Mouse (Mus musculus) heart, postnatal 4 days (tissue): ENCODE measurements around the gene Ank2. TPM values are rescaled to one million over a fixed set of nuclear protein-coding genes. Genes with fewer than 3 reads are reported as not detected.

Source experiments
- DNase-seq: peaks from one replicate; pipeline ENCODE4 v3.0.0; 2021
- total RNA-seq, 2 experiments: library from RNA; stranded (reverse); gene quantifications; 2 replicates each; pipeline ENCODE4 v1.2.3; 2021

The Ank2 gene
- total RNA-seq, 2 experiments from 2014 or later, result 223 to 230 TPM

DNA sequence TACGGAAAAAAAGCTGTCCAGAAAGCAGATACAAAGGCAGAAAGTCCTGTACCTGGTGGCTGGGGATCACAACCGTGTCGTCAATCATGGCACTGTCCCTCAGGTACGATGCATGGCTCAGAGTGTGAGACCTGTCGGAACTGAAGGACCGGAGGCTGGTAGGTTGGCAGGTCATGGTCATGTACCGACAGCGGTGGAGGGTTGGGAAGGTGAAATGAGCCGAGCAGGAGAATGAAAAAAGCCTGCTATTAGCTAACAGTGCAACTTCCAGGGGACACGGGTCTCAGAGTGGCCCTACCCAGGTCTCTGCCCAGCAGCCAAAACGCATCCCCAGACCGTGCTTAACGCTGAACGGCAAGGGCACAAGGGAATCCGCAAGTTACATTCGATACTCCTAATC lies 522.4 kb downstream of the Ank2 start:
- no peak for DNase-seq

DNA sequence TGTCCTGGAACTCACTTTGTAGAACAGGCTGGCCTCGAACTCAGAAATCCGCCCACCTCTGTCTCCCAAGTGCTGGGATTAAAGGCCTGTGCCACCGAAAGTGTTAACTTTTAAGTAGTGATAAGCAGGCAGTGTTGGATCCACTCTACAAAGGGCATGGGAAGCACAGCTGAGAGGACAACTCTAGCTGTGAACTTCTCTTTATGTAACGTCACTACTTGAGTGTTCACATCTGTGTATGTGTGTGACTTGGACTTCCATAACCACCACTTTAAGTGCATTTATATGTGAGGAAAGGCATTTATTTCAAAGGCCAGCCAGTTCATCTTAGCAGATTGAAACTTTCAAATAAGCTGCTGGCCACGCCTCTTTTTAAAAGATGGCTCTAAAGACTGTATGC lies 523.7 kb downstream of the Ank2 start:
- no peak for DNase-seq

DNA sequence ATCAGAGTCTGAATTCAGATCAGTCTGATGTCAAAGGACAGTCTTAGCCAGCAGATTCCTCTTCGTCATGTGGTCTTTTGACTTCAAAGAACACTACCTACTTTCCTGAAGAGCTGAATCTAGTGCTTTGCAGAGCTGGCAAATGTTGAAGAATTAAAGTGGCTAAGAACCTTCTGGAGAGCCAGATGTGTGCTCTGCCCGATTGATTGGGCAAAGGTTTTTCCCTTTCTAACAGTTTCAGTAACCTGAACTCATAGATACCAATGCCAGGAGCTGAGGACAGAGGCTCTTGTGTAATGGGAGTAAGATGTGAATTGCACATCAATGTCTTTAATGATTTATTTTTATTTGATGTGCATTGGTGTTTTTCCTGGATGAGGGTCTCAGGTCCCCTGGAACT lies 525.6 kb downstream of the Ank2 start:
- DNase-seq, result no peak

DNA sequence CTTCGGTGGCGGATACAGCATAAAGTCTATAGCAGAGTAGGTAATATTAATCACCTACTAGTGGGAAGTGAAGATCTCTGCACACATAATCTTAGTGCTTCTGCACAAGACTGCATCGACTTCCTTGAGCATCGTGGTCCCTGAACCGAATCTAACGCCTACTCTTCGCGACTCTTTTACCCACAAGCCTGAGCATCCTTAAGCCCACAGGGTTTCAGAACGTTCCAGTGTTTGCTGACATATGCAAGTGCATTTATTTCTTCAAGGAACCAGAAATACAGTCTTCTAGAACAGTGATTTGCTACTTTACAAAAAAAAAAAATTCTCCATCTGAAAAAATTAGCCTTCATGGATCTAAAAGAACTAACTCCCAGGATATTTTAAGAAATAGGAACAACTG lies 527.6 kb downstream of the Ank2 start:
- DNase-seq, result no peak

DNA sequence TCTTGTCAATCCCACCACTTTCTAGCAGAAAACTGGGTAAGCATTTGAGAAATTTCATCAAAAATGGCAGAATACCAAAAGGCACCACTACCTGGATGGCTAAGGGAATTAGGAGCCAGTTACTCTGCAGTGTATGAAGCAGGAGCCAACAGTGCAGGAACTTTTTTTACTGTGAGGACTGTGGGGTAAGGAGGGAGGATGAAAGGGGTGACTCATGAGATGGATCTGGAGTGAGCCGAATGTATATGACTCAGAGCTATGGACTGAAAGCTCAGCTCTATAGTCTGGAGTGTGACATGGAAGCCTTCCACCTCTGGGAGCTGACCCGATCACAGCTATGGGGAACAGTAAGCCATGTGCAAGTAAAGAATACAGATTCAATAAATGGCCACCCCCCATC lies 530.4 kb downstream of the Ank2 start:
- no peak for DNase-seq

DNA sequence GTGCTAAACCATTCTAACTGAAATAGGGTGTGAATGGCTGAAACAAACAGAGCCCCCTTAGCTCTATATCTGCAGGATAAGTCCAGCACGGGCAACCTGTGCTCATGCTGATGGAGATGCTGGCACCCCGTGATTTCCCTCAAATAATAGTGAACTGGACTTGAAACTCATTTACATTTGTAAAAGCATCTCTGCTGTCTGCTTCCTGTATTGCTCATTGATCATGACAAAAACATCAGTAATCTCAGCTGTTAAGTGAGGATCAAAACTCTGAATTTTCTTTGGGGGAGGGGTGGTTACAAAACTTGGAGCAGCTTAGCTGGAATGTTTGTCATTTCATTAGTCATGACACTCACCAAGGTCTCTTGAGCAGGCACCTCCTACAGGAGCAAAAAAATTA lies 533.4 kb downstream of the Ank2 start:
- DNase-seq, result no peak

DNA sequence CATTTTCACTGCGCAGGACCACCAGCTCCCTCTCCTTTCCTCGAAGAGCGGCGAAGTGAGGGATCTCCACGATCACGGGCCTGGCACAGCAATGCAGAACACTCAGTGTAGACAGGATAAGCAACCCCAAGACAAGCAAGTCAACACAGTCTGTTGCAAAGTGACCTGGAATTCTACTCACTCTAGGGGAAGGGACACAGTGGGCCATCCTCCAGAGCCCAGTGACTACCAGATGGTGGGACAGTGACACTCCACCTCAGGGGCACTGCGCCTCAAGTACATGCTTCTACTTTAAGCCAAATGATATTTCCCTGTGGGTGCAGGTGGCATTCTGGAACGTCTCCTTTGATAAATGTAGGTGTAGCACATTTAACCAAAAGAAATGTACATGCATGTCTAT lies 536.8 kb downstream of the Ank2 start:
- no peak for DNase-seq

DNA sequence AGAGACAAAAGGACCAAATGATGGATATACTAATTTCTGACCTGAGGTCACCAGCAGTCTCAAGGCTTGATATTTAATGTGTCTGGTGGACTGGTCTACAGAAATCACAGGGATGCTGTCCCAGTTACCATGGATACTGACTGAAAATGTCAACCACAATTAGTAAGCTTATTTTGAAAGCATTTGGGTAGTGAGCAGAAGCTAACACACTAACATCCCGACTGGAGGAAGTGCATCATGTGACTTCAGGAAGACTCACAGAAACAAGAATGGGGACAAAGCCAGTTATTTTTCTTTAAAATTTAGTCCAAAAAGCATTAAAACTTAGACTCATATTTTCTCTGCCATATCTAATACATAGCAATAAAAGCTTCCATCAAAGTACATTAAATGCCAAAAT lies 546.5 kb downstream of the Ank2 start:
- no peak for DNase-seq

DNA sequence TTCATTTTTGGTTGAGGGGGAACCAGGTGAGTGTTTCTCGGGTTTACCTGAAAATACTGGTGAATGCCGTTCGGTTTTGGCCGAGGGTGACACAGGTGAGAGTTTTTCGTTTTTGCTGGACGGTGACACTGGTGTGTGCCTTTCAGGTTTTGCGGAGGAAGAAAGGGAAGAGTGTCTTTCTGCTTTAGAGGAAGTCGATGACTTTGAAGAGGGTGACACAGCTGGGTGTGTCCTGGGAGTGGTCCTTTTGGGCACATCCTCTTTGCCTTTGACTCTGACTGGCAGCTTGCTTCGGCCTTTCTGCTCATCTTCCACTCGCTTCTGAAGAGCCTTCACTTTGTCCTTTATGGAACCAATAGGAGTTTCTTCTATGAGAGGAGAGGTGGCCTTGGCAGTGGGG lies 552.6 kb downstream of the Ank2 start:
- DNase-seq, result no peak

DNA sequence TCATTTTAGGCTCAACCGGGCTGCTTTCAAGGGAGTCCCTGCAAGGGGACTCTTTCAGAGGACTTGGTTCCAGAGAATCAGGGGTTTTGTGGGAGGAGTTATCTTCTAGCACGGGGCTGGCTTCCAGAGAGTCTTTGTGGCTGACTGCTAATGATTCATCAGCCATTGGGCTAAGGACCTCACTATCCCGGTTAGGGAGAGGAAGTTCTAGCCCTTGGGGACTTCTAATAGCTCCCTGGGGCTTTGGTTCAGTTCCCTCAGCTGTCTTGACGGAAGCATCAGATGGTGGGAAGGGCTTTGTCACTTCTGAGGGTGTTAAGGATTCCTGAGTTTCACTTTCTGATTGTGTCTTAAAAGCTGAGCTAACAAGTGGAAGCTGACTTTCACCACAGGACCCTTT lies 554.3 kb downstream of the Ank2 start:
- peak; percentile 20 for DNase-seq

DNA sequence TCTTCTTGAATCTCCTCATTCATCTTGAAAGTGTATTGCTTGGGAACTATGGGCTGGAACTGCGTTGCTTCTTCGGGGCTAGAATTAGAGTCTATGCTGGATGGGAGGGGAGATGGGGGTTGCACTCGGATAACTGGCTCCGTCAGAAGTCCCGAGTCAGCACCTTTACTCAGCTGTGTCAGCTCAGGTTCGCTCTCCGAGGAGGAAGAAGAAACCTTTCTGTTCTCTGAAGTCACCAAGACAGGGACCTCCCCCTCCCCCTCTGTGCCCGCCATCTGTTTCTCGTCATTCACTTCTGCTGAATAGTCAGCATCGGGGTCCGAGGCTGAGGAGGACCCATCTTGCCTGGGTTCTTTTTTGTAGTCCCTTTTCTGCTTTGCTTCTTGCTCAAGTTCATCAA lies 555.1 kb downstream of the Ank2 start:
- no peak for DNase-seq

DNA sequence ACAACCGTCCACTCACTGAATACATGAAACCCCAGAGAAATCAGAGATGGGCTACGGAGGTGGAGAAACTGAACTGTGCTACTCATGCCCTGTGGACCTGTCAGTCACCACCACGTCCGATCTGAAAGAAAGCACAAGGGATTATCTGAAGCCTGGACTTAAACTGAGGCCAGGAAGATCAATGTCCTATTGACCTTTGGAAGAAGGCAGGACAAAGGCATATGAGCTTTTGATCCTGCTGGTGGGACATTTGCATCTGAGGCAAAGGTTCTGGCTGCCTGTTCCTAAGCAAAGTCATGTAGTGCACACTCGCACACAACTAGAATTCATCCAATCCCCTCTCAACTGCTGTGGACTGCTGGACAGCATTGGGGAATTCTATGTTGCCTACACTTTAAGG lies 558.7 kb downstream of the Ank2 start:
- DNase-seq, result no peak

DNA sequence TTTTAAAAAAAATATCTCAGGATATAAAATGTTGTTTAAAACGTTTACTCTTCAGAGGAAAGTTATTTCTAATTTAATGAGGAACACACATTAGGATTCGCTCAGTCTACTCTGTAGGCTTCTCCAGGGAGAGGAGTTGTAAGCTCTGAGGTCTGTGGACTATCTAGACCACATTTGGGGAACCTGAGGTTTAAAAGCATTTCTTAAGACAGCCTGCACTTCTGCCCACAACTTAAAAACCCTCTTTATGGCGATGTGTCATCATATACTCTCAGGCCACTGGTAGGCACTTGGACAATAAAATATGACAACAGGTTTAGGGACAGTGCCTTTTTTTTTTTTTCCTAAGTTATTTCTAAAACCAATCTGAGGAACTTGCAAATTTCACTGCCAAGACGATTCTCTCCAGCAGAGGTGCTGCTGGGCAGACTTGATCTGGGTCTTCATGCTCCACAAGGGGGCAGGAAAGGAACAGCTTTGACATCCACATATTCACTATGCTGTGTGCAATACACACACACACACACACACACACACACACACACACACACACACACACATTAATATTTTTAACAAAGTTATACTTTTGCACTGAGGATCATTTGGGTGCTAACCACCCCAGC lies 567.2 kb downstream of the Ank2 start:
- peak; percentile 42 for DNase-seq

DNA sequence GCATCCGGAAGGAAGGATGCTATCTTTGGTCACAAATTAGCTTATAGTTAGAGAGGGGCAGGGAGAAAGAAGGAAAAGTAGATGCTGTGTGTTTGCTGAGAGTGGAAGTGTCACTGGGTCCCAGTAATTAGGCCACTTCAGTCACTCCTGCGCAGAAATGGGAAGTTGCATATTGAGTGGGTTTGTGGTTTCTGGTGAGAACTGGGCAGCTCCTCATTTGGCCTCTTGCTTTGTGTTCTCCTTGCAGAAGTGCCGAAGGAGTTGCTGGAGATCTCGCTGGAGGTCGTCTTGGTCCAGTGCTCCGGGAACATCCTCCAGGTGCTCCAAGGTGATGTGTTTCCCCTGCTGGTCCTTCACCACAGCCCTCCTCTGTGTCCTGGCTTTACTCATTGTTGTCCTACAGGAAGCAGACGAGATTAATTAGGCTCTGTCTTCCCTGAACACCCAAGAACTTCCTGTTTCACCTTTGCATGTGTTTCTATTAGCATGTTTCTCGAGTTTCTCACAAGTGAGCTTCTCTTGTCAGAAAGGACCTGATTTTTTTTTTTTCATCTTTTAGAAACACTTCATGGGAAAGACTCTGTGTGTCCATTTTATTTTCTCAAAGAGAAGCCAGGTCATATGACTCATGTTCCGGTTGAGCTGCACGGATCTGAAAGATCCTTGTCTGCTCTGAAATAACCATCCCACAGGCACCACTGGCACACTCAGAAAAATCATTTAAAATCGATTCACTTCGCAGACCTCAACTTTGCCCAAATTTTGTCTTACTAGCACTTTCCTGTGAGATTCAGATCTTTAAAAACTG lies 575.4 kb downstream of the Ank2 start:
- no peak for DNase-seq

DNA sequence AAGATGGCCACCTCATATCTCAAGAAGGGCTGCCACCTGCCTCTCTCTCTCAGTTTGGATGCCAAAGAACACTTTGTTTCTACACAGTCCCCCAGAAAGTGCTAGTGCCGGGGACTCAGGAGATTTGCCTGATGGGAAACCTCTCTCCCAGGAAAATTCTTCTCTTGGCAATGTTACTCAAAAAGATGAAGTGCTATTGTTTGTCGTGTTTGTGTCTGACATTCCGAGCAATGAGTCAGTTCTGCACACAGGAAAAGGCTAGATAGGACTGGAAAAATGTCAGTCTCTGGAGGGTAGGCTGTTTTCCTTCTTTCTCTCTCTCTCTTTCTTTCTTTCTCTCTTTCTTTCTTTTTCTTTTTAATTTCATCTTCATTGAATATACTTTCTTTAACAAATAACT lies 577.2 kb downstream of the Ank2 start:
- no peak for DNase-seq

DNA sequence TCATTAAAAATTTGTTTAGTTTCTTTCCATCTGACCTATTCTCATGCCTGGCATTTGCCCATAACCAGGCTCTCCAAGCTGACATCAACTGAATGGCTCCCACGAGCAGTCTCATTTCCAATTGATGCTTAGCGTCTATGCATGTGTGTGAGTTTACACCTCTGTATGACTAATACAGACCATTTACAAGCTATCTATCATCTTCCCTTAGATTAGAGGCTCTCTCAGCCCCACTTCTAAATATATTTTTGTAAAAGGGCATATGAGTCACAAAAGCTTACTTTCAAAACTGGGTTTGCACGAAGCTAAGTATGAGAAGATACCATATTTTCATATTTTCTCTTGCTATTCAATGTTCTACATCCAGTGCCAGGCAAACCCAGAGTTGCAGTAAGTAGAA lies 578.9 kb downstream of the Ank2 start:
- DNase-seq, result no peak

DNA sequence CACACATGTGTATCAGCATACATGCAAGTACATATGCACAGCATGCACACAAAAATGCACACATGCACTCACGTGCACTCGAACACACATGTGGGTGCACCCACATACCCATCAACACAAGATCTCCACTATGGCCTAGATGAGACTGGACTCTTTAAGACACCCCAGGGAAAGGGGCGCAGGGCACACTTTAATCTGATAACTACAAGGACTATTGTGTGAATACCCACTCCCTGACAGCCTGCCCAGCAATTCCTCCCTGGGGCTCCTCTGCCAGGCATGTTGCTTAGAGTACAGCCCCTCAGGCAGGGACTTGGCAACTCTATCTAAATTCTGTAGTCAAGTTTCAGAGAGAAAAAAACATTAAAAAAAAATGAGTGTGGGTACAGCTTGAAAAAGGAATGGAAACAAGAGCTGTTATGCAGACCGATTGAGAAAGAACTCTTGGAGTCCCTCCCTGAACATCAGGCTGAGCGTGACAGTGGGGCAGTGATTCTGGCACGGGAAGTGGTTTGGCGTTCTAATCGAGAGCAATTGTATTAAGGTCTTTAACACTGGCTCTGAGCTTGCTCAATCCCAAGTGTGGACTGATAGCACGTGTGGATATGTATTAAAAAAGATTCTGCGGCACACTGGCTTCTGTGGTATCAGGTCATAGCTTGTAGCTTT lies 580.2 kb downstream of the Ank2 start:
- DNase-seq, result no peak

DNA sequence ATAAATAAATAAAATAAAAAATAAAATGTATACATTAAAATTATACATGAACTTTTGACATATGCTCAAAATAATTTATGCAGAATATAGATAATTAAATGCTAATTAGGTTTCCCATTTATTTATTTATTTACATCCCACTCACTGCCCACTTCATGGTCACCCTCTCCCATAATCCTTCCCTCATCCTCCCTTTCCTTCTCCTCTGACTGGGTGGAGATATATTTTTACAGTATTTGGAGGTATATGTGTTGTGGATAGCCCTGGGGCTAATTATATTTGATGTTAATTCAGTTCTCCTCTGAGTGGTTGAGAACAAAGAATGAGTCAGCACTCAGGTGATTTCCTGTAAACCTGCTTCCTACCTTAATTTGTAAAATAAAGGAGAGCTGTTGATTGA lies 582.8 kb downstream of the Ank2 start:
- no peak for DNase-seq

DNA sequence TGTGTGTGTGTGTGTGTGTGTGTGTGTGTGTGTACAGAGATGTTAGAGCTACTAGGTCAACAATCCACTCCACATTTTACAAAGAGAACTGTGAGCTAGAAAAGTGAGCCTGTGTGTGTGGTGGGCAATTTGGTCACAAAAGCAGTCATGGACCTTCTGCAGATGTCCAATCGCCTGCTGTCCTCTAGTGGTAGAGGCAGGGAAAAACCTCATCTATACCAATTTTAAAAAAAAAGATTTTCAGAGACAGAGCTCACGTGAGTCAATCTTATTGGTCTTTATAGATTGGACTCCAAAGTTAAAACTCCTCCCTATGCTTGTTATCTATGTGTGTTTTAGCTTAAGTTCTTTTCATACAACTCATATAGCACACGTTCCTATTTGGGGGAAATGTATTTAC lies 595.6 kb downstream of the Ank2 start:
- DNase-seq, result peak; percentile 55

DNA sequence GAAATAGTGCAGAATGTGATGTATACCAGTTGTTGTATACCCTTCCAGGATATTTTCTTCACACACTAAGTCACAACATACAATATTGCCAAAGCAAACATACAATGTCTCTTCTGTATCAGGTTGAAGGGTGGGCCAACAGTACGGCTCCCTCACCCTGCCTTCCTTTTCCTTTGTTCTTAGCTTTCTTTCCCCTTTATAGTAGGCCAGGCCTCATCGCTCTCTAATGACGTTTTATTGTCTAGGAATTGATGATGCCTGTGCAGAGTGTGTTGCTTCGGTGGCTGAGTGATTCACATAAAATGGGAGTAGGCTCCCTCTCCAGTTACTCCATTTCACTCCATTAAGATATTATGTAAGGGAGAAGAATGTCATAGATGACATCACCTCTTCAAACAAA lies 612.5 kb downstream of the Ank2 start:
- DNase-seq, result no peak

DNA sequence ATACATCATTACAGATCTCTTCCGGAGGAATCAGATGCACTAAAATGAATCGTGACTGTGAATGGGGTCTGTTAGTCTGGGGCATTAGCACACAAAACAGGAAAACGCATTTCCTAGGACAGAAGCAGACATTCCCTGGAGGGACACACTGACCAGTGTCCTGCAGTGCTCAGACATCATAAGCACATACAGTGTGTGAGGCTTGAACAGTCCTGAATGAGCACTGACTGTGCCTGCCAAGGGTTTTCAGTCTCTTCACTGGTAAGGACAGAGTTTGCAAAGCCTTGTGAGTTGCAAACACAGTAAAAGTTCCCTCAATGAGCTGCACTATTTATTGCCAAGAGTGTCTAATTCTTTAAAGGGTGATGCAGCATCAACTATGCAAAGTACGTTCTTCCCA lies 613.1 kb downstream of the Ank2 start:
- no peak for DNase-seq

DNA sequence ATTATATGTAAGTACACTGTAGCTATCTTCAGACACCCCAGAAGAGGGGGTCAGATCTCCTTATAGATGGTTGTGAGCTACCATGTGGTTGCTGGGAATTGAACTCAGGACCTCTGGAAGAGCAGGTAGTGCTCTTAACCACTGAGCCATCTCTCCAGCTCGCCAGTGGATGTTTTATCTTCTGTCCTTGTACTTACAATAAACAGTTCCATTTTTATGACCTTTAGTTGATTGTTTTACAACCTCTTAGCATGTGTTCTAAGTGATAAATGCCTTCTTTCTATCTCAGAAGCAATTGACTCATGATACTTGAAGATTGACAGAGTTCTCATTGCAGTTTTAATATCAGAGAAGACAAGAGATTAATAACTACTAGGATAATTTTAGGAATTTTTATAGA lies 620.9 kb downstream of the Ank2 start:
- no peak for DNase-seq
